Mouse (Mus musculus) forebrain, embryonic 12.5 days (tissue): ENCODE data around the gene Kpna1. TPM values are rescaled to one million over a fixed set of nuclear protein-coding genes. Genes with fewer than 3 reads are reported as not detected.

Experiments used
- ATAC-seq: fragments of 200-750 bp; cut with Nextera tagmentation; 2 replicates; pipeline ENCODE4 v1.8.0; 2017; ENCODE audit warnings: moderate TSS enrichment; ENCODE audit not compliant: low FRiP score
- H3K27ac ChIP-seq: fragments of 300-500 bp; sonication (generic); 2 replicates; pipeline ENCODE4 v1.5.1; 2016; ENCODE audit warnings: mild to moderate bottlenecking
- H3K27me3 ChIP-seq: fragments of 300-500 bp; sonication (generic); 2 replicates; pipeline ENCODE4 v1.6.1; 2016; ENCODE audit warnings: mild to moderate bottlenecking
- H3K36me3 ChIP-seq: fragments of 300-500 bp; sonication (generic); replicated peaks from 2 replicates; pipeline ENCODE4 v1.6.1; 2016; ENCODE audit warnings: mild to moderate bottlenecking
- H3K4me1 ChIP-seq: fragments of 300-500 bp; sonication (generic); 2 replicates; pipeline ENCODE4 v1.6.1; 2016
- H3K4me2 ChIP-seq: fragments of 300-500 bp; sonication (generic); 2 replicates; pipeline ENCODE4 v1.6.1; 2016; ENCODE audit warnings: mild to moderate bottlenecking, moderate library complexity
- H3K4me3 ChIP-seq: fragments of 300-500 bp; sonication (generic); replicated peaks from 2 replicates; pipeline ENCODE4 v1.5.1; 2016; ENCODE audit warnings: mild to moderate bottlenecking
- H3K9ac ChIP-seq: fragments of 300-500 bp; sonication (generic); 2 replicates; pipeline ENCODE4 v1.6.1; 2016; ENCODE audit warnings: mild to moderate bottlenecking
- H3K9me3 ChIP-seq: fragments of 300-500 bp; sonication (generic); 2 replicates; pipeline ENCODE4 v1.6.1; 2016
- WGBS: fragments of 180-500 bp; shearing (Covaris S2); methylation state at CpG from one replicate; pipeline ENCODE4 v1.1.7; 2016; 5-methylcytosine and 5-hydroxymethylcytosine counted together
- polyA plus RNA-seq: library from polyadenylated mRNA; unstranded; fragments of >200 nt; fragmentation: Nextera tagmentation; extraction: Ambion mirVana; gene quantifications from 2 replicates; pipeline ENCODE4 v1.2.1, GENCODE M21; 2016

Gene Kpna1
- polyA plus RNA-seq, 1 experiment from 2014 or later, result 90.1 TPM

GRCm38 (mm10) chr16:36079916-36080315 lies 101.4 kb downstream of the Kpna1 start:
- Histone ChIP-seq H3K4me2 (no peak overlapping the region), H3K36me3 (peaks cover 12% of the 10 kb centered on the region; the same call in 1 of the 2 replicates), H3K4me1 (no peaks in the 10 kb centered on the region), H3K27ac (no peak overlapping the region), H3K4me3 (no peak overlapping the region), H3K27me3 (no peaks in the 10 kb centered on the region), H3K9ac (no peak overlapping the region), H3K9me3 (no peaks in the 10 kb centered on the region)
- WGBS, result 92% methylated on average over 3 of the region's 3 CpGs
- no peak for ATAC-seq

Other genes with a start within 250 kb of the Kpna1 start
- 22.7 and 23.3 TPM in 2 replicates for gene Dirc2, start 209.4 kb upstream of the Kpna1 start, polyA plus RNA-seq
- 20.2 and 22.2 TPM in 2 replicates for gene Hspbap1, start 208.4 kb upstream of the Kpna1 start, polyA plus RNA-seq
- 0.15 and 0.28 TPM in 2 replicates for gene Parp14, start 107.2 kb upstream of the Kpna1 start, polyA plus RNA-seq
- 2.6 and 3.7 TPM in 2 replicates for gene Parp9, start 40.3 kb upstream of the Kpna1 start, polyA plus RNA-seq
- 4.8 and 4.9 TPM in 2 replicates for gene Dtx3l, start 39.6 kb upstream of the Kpna1 start, polyA plus RNA-seq
- gene Wdr5b, start 62.4 kb downstream of the Kpna1 start, polyA plus RNA-seq, result 12.1 TPM in 2 replicates
- gene Fam162a, start 92.8 kb downstream of the Kpna1 start, polyA plus RNA-seq, result 219 and 249 TPM in 2 replicates
- 76.5 and 76.8 TPM in 2 replicates for gene Ccdc58, start 92.9 kb downstream of the Kpna1 start, polyA plus RNA-seq
- not detected in 2 replicates for gene Csta1, start 152.5 kb downstream of the Kpna1 start, polyA plus RNA-seq
- gene Stfa2l1, start 178.1 kb downstream of the Kpna1 start, polyA plus RNA-seq, result not detected in 2 replicates
- 1.5 TPM in 1 of 2 replicates, not detected in the other for gene Gm5483, start 205.5 kb downstream of the Kpna1 start, polyA plus RNA-seq
- not detected in 2 replicates for gene Gm5416, start 231.7 kb downstream of the Kpna1 start, polyA plus RNA-seq
- gene 2010005H15Rik, start 242.7 kb downstream of the Kpna1 start, polyA plus RNA-seq, result not detected in 2 replicates